Mouse (Mus musculus): ENCODE results near the gene Ror2. TPM values are rescaled to one million over a fixed set of nuclear protein-coding genes. Genes with fewer than 3 reads are reported as not detected.

Ror2 gene
- polyA plus RNA-seq, 1 experiment from 2014 or later: 9.8 TPM

DNA sequence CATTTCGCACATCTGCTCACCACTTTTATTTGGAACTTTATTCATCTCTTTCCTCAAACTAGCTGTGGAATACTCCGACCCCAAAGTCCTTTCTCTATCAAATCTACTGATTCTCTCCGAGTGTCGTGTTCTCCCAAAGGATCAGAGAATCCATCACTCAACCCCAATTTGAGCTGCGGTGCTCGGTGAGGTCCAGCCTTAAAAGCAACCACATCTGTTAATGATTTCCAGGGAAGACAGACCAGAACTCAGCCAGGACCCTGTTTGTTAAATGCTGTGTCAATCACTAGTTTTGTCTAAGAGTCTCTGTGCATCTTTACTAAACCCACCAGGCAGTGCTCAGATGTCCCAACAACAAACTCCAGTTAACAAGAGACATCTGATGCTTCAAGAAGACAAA is 204.1 kb downstream of the Ror2 start:
- no peaks in the 10 kb centered on the region for H3K36me3 ChIP-seq (ENCODE audit: control insufficient read depth, insufficient read depth)
- H3K4me3 ChIP-seq (ENCODE audit: low read depth, low read length): no peak overlapping the region
- WGBS: 45% methylated on average over 6 of the region's 6 CpGs
- TF ChIP-seq CTCF (IDR thresholded peaks at IDR 0.05; ENCODE audit: low read depth): no peak
- no peak overlapping the region for H3K27ac ChIP-seq (ENCODE audit: low read depth, low read length)
- no peaks in the 10 kb centered on the region for H3K4me1 ChIP-seq (replicated peaks; ENCODE audit: control insufficient read depth, insufficient read depth, low read length)
- no peaks in the 10 kb centered on the region for H3K9me3 ChIP-seq (ENCODE audit: control insufficient read depth)
- no peak overlapping the region for H3K9ac ChIP-seq (ENCODE audit: low read depth, low read length)
- no peaks in the 10 kb centered on the region for H3K27me3 ChIP-seq (replicated peaks; ENCODE audit: control insufficient read depth, insufficient read depth, low read length)
- ATAC-seq: no peak
- H3K4me2 ChIP-seq (replicated peaks; ENCODE audit: low read depth): no peak overlapping the region

DNA sequence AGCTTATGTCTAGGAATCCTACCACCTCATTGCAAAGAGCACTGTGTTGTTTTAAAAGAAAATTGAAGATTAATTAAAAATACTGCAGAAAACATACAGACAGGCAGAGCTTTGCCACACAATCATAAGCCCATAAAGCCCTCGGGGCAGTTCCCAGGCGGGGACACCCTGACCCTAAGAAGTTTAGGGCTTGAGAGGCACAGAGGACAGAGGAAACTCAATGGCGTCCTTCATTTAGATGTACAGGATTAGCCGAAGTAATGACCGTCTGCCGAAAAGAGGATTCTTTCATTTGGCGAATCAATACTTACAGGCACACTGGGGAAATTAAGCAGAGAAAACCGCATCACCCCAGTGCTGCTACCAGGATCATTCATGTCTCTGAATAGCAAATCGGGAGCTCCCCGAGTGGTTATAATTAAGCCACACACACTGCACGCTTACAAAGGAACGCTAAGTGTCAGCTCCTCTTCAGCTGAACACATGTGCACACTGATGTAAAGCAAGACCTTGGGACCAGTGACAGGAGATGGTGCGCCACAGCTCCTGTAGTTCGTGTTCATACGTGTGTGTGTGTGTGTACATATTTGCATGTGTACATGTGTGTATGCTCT is 208.1 kb downstream of the Ror2 start:
- H3K27me3 ChIP-seq (replicated peaks; ENCODE audit: control insufficient read depth, insufficient read depth, low read length): no peaks in the 10 kb centered on the region
- no peak for ATAC-seq
- WGBS: 87% methylated on average over 15 of the region's 15 CpGs
- H3K36me3 ChIP-seq (ENCODE audit: control insufficient read depth, insufficient read depth): no peaks in the 10 kb centered on the region
- no peaks in the 10 kb centered on the region for H3K4me1 ChIP-seq (replicated peaks; ENCODE audit: control insufficient read depth, insufficient read depth, low read length)
- H3K27ac ChIP-seq (ENCODE audit: low read depth, low read length): no peak overlapping the region
- no peak overlapping the region for H3K9ac ChIP-seq (ENCODE audit: low read depth, low read length)
- no peak overlapping the region for H3K4me2 ChIP-seq (replicated peaks; ENCODE audit: low read depth)
- no peak overlapping the region for H3K4me3 ChIP-seq (ENCODE audit: low read depth, low read length)
- TF ChIP-seq CTCF (IDR thresholded peaks at IDR 0.05; ENCODE audit: low read depth): no peak
- H3K9me3 ChIP-seq (ENCODE audit: control insufficient read depth): no peaks in the 10 kb centered on the region

DNA sequence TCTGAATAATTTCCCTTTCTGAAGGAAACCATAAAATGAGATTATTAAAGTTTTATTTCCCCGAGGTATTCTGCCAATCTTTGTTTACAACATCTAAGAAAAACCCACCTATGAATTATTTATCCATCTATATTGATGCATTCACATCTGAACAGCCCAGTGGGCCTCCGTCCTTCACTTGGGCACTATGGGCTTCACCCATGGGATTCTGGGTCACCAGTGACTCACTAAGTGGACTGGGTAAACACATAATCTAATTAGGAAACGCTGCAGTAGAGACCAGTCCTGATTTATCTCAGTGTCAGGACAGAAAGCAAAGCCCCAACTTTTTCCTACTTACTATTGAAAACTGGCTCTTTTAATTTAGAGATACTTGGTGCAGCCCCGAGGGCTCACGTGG is 210.9 kb downstream of the Ror2 start:
- no peak for ATAC-seq
- H3K36me3 ChIP-seq (ENCODE audit: control insufficient read depth, insufficient read depth): no peaks in the 10 kb centered on the region

DNA sequence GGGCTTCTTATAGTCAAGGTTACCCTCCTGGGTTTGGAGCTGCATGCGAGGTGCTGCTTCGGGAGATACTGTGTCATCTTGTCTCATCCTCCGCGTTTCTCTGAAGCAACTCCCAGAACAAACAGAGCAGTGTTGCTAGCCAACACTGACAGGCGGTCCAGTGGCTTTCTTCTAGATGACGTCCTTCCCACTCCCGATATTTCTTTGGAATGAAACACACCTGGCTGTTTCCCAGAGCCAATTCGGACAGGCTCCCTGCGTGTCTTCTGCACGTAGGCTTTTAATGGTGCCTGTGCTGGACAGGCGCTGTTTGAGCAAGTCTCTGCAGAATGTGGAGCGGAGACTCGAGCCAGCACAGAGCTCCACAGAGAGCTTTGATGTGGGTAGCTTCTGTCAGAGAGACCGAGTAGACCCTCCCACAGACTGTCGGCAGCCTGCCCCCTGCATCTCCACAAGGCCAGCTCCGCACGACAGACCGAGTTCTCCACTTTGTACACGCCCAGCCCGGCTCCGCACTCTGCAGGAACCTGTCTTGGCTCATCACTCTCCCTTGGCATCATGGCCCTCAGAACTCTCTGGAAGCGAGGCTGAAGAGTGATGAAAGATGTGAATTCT is 216.7 kb downstream of the Ror2 start:
- Histone ChIP-seq H3K27me3 (replicated peaks; ENCODE audit: control insufficient read depth, insufficient read depth, low read length) (no peaks in the 10 kb centered on the region), H3K9me3 (ENCODE audit: control insufficient read depth) (no peaks in the 10 kb centered on the region), H3K9ac (ENCODE audit: low read depth, low read length) (no peak overlapping the region), H3K27ac (ENCODE audit: low read depth, low read length) (no peak overlapping the region), H3K4me2 (replicated peaks; ENCODE audit: low read depth) (no peak overlapping the region), H3K36me3 (ENCODE audit: control insufficient read depth, insufficient read depth) (no peaks in the 10 kb centered on the region), H3K4me1 (replicated peaks; ENCODE audit: control insufficient read depth, insufficient read depth, low read length) (no peaks in the 10 kb centered on the region), H3K4me3 (ENCODE audit: low read depth, low read length) (no peak overlapping the region)
- WGBS: 66% methylated on average over 22 of the region's 22 CpGs
- ATAC-seq: no peak
- no peak for TF ChIP-seq CTCF (IDR thresholded peaks at IDR 0.05; ENCODE audit: low read depth)

More for the DNA sequence above, 210.9 kb downstream of the Ror2 start:
- Histone ChIP-seq H3K4me2 (replicated peaks; ENCODE audit: low read depth) (no peak overlapping the region), H3K4me1 (replicated peaks; ENCODE audit: control insufficient read depth, insufficient read depth, low read length) (no peaks in the 10 kb centered on the region), H3K9me3 (ENCODE audit: control insufficient read depth) (no peaks in the 10 kb centered on the region), H3K27me3 (replicated peaks; ENCODE audit: control insufficient read depth, insufficient read depth, low read length) (no peaks in the 10 kb centered on the region), H3K4me3 (ENCODE audit: low read depth, low read length) (no peak overlapping the region), H3K9ac (ENCODE audit: low read depth, low read length) (no peak overlapping the region), H3K27ac (ENCODE audit: low read depth, low read length) (no peak overlapping the region)
- 60% methylated on average over 5 of the region's 5 CpGs for WGBS
- TF ChIP-seq CTCF (IDR thresholded peaks at IDR 0.05; ENCODE audit: low read depth): no peak

DNA sequence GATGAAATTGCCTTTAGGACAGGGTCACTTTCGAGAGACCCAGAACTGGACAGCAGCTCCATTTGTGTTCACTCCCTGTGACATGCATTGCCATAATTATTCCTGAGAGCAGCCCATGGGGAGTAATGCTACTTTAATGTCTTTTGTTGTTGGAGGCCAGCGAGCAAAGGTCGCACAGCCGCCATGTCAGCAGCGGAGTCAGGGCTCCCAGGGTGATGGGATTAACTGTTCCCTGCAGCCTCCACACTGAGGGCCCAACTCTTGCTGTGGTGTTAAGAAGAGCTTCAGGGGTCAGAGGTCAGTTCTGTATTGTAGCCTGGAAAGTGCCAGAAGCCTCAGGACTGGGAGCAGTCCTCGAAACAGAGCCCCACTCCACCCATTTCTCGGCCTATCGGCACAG is 217.5 kb downstream of the Ror2 start:
- ATAC-seq: no peak
- H3K27me3 ChIP-seq (replicated peaks; ENCODE audit: control insufficient read depth, insufficient read depth, low read length): no peaks in the 10 kb centered on the region
- H3K4me3 ChIP-seq (ENCODE audit: low read depth, low read length): no peak overlapping the region
- no peak overlapping the region for H3K9ac ChIP-seq (ENCODE audit: low read depth, low read length)
- H3K27ac ChIP-seq (ENCODE audit: low read depth, low read length): no peak overlapping the region
- WGBS: 82% methylated on average over 8 of the region's 8 CpGs
- no peaks in the 10 kb centered on the region for H3K4me1 ChIP-seq (replicated peaks; ENCODE audit: control insufficient read depth, insufficient read depth, low read length)
- H3K9me3 ChIP-seq (ENCODE audit: control insufficient read depth): no peaks in the 10 kb centered on the region
- no peaks in the 10 kb centered on the region for H3K36me3 ChIP-seq (ENCODE audit: control insufficient read depth, insufficient read depth)
- no peak overlapping the region for H3K4me2 ChIP-seq (replicated peaks; ENCODE audit: low read depth)
- TF ChIP-seq CTCF (IDR thresholded peaks at IDR 0.05; ENCODE audit: low read depth): no peak

DNA sequence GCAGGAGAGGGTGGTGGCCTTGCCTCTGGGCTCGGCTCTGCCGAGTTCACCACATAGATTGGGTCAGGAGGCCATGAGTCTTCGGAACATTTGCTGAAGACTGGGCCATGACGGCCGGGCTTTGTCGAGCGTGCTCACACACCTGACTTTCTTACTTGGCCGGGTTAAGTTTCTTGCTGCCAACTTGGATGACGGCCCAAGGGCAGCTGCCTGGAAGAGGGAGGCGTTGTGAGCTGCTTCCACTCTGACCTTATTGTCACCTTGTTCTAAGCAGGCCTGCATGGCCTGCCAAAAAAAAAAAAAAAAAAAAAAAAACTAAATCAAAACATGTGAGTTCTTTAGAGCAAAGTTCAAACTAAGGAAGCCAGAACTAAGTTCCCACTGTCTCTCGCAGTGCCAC is 218.0 kb downstream of the Ror2 start:
- H3K9ac ChIP-seq (ENCODE audit: low read depth, low read length): no peak overlapping the region
- no peaks in the 10 kb centered on the region for H3K4me1 ChIP-seq (replicated peaks; ENCODE audit: control insufficient read depth, insufficient read depth, low read length)
- no peaks in the 10 kb centered on the region for H3K36me3 ChIP-seq (ENCODE audit: control insufficient read depth, insufficient read depth)
- 79% methylated on average over 11 of the region's 11 CpGs for WGBS
- no peak overlapping the region for H3K4me2 ChIP-seq (replicated peaks; ENCODE audit: low read depth)
- H3K27me3 ChIP-seq (replicated peaks; ENCODE audit: control insufficient read depth, insufficient read depth, low read length): no peaks in the 10 kb centered on the region
- no peak overlapping the region for H3K27ac ChIP-seq (ENCODE audit: low read depth, low read length)
- H3K4me3 ChIP-seq (ENCODE audit: low read depth, low read length): no peak overlapping the region
- no peaks in the 10 kb centered on the region for H3K9me3 ChIP-seq (ENCODE audit: control insufficient read depth)
- ATAC-seq: no peak
- no peak for TF ChIP-seq CTCF (IDR thresholded peaks at IDR 0.05; ENCODE audit: low read depth)
